Mouse (Mus musculus): Measurements from ENCODE around the gene Mmp2.

- no peak for TF ChIP-seq POLR2A (IDR thresholded peaks at IDR 0.05; ENCODE audit: low read depth, low read length)
- TF ChIP-seq CTCF (IDR thresholded peaks at IDR 0.05; ENCODE audit: extremely low read depth, insufficient read depth, insufficient read length, insufficient replicate concordance), result no peak
Observed at GRCm38 (mm10) chr8:92897794-92898193, 70.7 kb downstream of the Mmp2 start.

Measured in spleen, adult 2 months (tissue).